Mouse (Mus musculus): Measurements from ENCODE around the gene Elmo1.
A peak's percentile ranks its signal among the peaks of the same experiment; 100 is the strongest.

Gene Elmo1

GRCm38 (mm10) chr13:20094916-20095700 lies 4.7 kb downstream of the Elmo1 start:
- DNase-seq (ENCODE audit: low read depth, low spot score) = no peak

DNA sequence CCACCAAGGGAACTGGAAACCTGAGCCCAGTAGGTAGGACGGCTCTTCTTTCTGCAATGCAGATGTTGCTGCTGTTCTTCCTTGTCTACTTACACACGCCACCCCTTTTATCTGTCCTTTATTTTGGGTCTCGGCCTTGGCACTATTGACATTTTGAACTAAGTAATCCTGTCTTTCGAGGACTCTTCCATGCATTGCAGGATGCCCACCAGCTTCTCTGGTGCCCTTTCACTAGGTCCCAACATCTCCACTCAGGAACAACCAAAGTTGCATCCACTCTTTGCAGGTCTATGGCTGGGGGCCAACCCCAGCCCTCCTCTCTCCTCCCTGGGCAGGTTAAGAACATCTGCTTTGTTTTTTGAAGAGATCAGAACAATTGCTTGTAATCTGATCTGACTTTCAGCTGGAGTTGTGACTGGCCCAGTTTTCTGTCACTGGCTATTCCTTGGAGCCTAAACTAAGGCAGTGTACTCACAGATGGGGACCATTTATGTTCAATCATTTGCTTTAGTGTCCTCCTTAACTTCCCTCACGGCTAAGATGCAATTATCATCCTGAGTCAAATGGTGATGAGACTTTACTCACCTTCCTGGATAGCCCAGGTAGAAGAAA lies 6.7 kb downstream of the Elmo1 start:
- no peak for DNase-seq (ENCODE audit: low read depth, low spot score)

GRCm38 (mm10) chr13:20097934-20098593 lies 7.7 kb downstream of the Elmo1 start:
- no peak for DNase-seq (ENCODE audit: low read depth, low spot score)

DNA sequence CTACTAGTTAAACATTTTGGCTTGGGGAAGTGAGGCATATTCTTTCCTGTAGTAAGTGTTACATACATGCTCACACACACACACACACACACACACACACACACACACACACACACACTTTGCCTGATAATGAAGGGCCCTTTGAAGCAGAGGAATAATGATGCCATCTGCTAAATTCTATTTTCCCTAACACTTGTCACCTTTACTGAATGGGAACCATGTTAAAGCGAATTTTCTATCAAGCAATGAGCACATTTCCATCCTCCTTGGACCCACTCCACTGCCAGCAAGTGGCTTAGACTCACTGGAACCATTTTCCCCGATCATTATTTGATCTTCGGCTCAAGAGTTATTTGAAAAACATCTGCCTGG lies 8.2 kb downstream of the Elmo1 start:
- DNase-seq (ENCODE audit: low read depth, low spot score) = no peak

- no peak for DNase-seq (ENCODE audit: low read depth, low spot score)
Measured at GRCm38 (mm10) chr13:20099546-20099945, 9.2 kb downstream of the Elmo1 start.

DNA sequence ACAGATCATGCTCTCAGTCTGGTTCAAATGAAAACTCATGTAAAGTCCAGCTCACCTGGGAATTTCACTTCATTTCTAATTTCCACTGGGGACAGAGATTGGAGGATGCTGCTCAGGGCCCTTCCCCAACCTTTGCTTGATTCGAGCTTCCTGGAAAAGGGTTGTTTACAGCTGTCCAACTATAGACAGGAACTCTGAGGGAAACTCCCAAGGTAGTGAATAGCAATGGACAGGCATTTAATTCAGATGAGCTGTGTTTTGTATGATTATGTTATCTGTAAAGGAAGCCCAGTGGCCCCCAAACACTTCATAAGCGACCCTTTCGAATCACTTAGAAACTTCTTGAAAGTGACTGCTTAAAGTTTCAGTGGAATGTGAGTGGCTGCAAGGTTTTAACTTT lies 10.0 kb downstream of the Elmo1 start:
- no peak for DNase-seq (ENCODE audit: low read depth, low spot score)

DNA sequence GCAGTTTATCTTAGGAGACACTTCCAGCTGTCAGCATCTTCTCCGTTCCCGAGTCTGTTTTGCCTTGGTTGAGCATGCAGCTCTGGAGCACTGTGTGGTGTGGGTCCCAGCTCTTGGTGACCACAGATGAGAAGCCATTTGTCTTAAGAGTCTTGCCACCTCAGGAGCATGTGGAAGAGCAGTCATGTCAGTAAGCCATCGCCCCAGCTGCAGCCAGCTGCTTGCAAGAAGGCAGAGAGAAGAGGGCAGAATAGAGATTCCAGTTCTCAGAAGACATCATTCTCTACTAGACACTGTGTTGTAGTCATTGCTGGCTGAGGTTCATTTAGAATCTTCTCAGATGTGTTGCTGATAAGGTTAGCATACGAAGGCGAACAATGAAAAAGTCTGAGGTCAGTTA lies 11.3 kb downstream of the Elmo1 start:
- DNase-seq (ENCODE audit: low read depth, low spot score) = no peak

DNA sequence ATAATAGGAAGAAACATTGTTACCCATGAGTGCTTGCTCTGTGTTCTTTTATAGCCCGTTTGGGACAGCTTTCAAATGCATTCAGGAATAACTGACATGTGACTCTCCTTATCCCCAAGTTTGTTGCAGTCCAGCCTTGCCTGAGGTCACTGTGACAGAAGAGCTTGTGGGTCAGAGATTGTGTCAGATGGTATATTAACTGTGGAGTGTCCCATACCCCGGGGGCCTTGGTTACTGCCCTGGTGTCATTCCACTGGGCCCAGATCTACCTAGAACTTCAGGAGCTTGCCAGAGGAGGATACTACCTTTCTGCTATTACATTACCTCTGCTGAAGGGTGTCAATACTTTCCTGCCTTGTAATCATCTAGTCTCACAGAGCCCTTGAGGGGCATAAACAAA lies 14.4 kb downstream of the Elmo1 start:
- DNase-seq (ENCODE audit: low read depth, low spot score) = no peak

DNA sequence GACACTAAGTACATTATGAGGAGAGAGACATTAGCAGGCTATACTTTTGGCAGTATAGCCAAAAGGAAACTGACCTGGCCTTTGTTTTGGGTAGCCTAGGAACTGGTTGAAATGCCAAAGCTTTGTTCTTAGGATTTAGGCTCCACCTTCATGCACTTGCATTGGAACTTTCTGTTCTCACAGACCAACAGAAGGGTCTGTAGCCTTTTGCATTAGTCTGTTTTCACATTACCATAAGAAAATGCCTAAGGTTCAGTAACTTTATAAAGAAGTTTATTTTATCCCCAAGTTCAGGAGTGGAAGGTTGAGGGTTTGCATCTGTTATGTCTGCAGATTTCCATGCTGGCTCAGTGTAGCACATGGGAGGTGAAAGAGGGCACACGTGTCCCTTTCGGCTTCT lies 15.6 kb downstream of the Elmo1 start:
- DNase-seq (ENCODE audit: low read depth, low spot score) = no peak

DNA sequence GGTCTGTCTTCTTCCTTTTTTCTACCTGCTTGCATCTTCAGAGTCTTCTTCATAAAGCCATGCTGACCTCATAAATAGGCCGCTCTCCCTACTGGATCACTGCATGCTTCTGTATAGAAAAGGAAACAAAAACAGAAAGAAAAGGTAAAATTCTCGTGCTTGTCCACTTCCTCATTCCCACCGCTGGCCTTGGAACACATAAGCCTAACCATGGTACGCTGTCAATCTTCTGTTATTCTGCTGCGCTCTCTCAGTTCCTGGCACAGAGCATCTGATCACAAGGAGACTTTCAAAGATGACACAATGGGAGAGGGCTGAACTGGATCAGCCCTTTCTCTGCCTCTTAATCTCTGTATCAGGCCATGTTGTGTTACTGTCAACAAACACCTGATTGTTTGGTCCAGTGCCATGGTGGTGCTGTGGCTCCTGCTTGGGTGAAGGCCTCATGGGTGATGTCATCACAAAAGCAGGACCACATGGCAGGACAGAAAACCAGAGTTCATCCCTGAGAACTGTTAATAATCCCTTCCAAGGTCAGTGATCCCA lies 17.6 kb downstream of the Elmo1 start:
- no peak for DNase-seq (ENCODE audit: low read depth, low spot score)

DNA sequence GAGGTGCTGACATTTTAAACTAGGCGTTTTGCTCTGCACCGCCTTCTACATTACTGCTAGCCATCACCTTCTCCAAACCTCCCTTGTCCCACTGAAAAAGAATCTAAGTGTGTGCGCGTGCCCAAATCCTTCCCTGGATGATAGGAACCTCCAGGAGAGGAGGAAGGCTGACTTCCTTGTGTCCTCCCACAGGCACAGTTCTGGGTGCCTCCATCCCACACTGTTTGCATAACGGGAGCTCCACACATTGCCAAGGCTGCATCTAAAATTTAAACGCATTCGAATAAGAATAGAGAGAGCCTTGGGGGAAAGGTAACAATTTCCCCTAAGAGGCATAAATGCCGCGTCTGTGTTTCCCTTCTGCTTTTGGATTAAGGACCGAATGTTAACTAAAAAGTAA lies 18.6 kb downstream of the Elmo1 start:
- no peak for DNase-seq (ENCODE audit: low read depth, low spot score)

DNA sequence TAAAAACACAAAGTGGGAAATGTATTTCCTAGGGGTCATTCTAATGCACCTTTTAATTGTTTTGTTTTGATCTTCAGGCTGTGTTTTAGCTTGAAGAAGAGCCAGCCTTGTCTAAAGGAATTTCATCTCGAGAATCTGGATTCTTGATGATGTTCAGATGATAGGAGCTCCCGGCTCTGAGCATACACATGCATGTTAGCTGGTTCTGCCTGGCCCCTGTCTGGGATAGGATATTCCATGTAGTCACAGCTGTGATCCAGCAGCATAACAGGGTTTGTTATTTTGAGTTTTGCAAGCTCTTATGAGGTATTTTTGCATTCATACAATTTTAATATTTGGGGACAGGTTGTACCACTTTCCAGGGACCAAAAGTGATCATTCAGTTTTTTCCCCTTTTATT lies 19.1 kb downstream of the Elmo1 start:
- DNase-seq (ENCODE audit: low read depth, low spot score) = no peak

DNA sequence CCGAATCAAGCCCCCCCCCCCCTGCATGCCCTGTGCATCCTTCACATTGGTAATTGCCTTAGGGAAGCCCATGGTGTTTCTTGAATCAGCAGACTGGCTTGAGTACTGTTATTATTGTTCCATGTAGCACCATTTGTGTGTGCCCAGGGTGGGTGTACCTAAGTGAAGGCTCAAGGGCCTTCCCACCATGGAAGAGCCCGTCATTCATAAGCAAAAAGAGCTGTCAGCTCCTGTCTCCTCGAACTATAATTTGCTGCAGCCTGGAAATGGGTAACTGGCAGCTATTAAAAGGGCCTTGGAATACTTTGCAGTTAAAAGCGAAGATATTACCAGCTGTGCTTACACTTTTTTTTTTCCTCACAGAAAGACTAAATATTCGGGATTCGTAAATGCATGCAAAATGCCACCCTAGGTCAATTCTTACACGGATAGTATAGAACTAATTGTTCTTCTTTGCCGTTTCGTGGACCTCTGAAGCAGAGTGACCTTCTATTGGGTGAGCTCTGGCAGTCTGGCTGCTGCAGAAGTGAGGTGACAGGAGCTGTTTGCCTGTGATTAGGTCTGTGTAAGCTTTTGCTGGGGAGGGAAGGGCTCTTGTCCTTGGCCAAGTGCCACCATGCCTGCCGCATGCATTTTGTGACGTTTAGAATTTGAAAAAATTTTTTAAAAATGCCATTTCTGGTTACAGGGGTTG lies 19.7 kb downstream of the Elmo1 start:
- DNase-seq (ENCODE audit: low read depth, low spot score) = no peak

DNA sequence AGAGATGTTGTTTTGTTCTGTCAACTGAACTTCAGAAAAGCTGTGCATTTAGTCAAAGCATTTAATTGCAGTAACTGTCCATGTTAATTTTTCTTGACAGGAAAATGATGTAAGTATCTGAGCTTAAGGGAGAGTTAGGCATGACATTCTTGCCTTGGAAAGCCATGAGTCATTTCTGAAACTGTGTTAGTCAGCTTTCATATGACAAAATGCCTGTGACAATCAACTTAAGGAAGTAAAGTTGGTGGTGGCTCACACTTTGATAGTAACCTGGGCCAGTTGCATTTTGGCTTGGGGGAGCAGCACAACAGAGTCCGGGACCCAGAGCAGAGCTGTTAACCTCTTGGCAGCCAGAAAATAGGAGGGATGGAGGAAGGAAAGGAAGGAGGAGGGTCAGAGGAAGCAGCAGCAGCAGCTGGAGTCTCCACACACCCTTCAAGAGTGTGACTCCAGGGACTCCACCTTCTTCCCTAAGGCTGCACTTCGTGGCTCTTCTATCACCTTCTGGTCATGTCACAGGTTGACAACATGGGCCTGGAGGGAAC lies 20.9 kb downstream of the Elmo1 start:
- no peak for DNase-seq (ENCODE audit: low read depth, low spot score)

DNA sequence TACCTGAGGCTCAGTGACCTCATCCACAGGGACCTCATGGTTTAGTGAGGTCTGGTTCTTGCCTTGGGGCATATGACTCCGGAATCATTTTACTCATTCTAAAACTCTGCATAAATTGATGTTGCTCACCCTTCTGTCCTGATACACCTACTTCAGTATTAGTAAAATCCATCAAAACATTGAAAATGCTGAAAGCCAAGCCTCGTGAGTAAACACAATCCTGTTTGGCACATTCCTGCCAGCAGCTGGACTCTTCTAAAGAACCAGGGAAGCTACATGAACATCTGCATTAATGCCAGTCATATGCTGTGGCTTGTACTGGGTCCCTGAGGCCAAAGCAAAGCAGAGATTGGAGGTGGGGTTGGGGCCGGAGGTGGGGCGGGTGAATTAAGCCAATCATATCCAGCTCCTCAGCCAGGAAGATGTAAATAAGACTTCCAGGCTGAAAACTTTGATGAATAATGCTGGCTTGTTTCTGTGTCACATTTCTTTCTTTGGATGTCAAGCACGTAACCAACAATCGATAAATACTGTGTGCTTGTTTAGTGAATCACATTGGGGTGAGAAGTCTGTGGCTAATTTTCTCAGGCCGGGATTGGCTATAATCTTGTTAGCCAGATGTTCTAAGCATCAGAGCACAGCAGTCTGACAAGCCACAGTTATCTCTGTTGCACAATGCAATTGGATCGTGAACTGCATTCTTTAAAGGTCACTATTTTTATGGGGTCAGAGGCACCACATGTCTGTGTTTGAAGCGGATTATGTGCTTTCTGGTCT lies 24.9 kb downstream of the Elmo1 start:
- peak; percentile 45 for DNase-seq (ENCODE audit: low read depth, low spot score)

- DNase-seq (ENCODE audit: low read depth, low spot score) = no peak
Measured at GRCm38 (mm10) chr13:20116019-20116418, 25.6 kb downstream of the Elmo1 start.

- peak; percentile 65 for DNase-seq (ENCODE audit: low read depth, low spot score)
Measured at GRCm38 (mm10) chr13:20116868-20117510, 26.6 kb downstream of the Elmo1 start.

DNA sequence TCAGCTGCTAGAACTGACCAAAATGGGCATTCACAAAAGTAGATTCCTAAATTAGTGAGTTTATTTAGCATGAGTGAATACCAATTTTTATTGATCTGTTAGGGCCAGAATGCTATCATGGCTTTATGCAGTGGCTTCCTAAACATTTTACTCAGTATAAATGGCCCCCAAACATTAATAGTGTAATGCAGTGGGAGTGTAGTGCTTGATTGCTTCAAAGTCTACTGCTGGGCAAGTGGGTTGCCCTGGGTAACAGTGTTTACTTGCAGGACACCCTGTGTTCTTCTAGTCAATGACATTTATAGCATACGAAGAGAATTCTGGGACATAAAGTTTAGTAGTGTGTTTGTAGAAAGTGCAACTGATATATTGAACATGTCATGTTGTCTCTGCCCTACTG lies 27.3 kb downstream of the Elmo1 start:
- DNase-seq (ENCODE audit: low read depth, low spot score) = no peak

DNA sequence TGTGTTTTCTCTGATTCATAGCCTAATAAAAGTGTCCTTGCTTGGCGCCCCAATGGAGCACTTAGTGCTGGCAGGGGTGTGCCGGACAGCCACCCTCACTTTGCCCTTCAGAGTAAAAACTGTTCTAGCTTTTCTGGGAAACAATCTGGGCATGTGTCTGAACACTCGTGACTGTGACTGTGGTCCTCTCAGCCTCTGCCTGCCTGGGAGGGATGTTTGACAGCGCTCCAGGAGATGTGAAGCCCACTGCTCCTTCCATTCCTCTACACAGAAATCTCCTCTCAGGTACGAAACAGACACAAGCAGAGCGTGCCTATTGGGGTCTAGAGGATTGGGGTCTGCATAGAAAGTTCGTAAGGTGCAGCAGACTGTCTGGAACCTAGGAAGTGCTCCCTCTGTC lies 28.5 kb downstream of the Elmo1 start:
- no peak for DNase-seq (ENCODE audit: low read depth, low spot score)

DNA sequence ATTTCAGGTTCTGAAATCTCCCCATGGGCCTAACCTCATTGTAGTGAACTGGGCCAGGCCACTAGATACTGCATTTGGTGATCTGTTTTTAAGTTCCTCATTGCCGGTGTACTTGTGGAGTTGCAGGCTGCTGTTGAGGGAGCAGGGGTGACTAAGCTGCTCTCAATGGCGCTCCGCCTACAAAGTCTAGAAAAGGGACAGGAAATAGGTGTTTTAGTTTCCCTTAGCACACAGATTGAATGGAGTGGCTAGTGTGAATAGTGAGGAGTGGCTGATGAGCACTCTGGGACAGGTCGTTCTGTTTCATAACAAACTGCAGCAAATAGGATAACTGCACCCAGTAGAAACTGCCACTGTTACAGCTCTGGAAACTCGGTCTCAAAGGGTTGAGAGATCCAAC lies 30.3 kb downstream of the Elmo1 start:
- peak; percentile 30 for DNase-seq (ENCODE audit: low read depth, low spot score)

Measured in skeletal muscle tissue, adult 2 months (tissue).